Mouse (Mus musculus) myocyte (in vitro differentiated cells): ENCODE measurements around the gene Adipoq. TPM values are rescaled to one million over a fixed set of nuclear protein-coding genes. Genes with fewer than 3 reads are reported as not detected.

ENCODE experiments used
- H3K27me3 ChIP-seq: one replicate; pipeline ENCODE4 v1.6.1; 2011; ENCODE audit not compliant: control insufficient read depth, insufficient read depth, insufficient read length
- H3K36me3 ChIP-seq: one replicate; pipeline ENCODE4 v1.6.1; 2011; ENCODE audit not compliant: control insufficient read depth, insufficient read depth
- H3K4me2 ChIP-seq: one replicate; pipeline ENCODE4 v1.6.1; 2011; ENCODE audit warnings: low read depth, control low read depth
- H3K4me3 ChIP-seq: one replicate; pipeline ENCODE4 v1.5.1; 2011; ENCODE audit warnings: mild to moderate bottlenecking, control low read depth, moderate library complexity
- H3K79me2 ChIP-seq: one replicate; pipeline ENCODE4 v1.6.1; 2011; ENCODE audit not compliant: control insufficient read depth, insufficient read depth
- H3ac ChIP-seq: one replicate; pipeline ENCODE4 v1.6.1; 2011; ENCODE audit not compliant: control insufficient read depth, insufficient read length
- CEBPB ChIP-seq: IDR thresholded peaks from 2 replicates; pipeline ENCODE4 v1.6.1; 2011; ENCODE audit warnings: mild to moderate bottlenecking, moderate library complexity; ENCODE audit not compliant: poor library complexity, insufficient read depth, severe bottlenecking
- E2F4 ChIP-seq: IDR thresholded peaks from one replicate; pipeline ENCODE4 v1.6.1; 2011; ENCODE audit warnings: mild to moderate bottlenecking, control low read depth, moderate library complexity; ENCODE audit not compliant: insufficient read depth
- MAX ChIP-seq: IDR thresholded peaks from one replicate; pipeline ENCODE4 v1.6.1; 2011; ENCODE audit warnings: low read depth, mild to moderate bottlenecking, control low read depth
- MYOD1 ChIP-seq, 3 experiments: IDR thresholded peaks; one replicate each; pipeline ENCODE4 v1.6.1; 2011; ENCODE audit warnings: control low read depth in 2 of 3, low read depth in 2 of 3, mild to moderate bottlenecking in 2 of 3, moderate library complexity in 1 of 3; ENCODE audit not compliant: insufficient read length in 2 of 3, control insufficient read depth in 1 of 3
- MYOG ChIP-seq, 3 experiments: IDR thresholded peaks; one replicate each; pipeline ENCODE4 v1.6.1; 2011; ENCODE audit warnings: control low read depth in 2 of 3, low read depth in 2 of 3, mild to moderate bottlenecking in 2 of 3; ENCODE audit not compliant: insufficient read length in 2 of 3, control insufficient read depth in 1 of 3, insufficient read depth in 1 of 3
- POLR2A ChIP-seq: IDR thresholded peaks from one replicate; pipeline ENCODE4 v1.6.1; 2011; ENCODE audit warnings: low read depth, mild to moderate bottlenecking, control low read depth, moderate library complexity; ENCODE audit not compliant: insufficient read length
- POLR2AphosphoS2 ChIP-seq: IDR thresholded peaks from one replicate; pipeline ENCODE4 v1.6.1; 2011; ENCODE audit warnings: low read depth, control low read depth; ENCODE audit not compliant: insufficient read length
- REST ChIP-seq: IDR thresholded peaks from one replicate; pipeline ENCODE4 v1.6.1; 2011; ENCODE audit warnings: mild to moderate bottlenecking, control low read depth, moderate library complexity; ENCODE audit not compliant: insufficient read depth, insufficient read length
- SRF ChIP-seq: IDR thresholded peaks from one replicate; pipeline ENCODE4 v1.6.1; 2011; ENCODE audit warnings: low read depth; ENCODE audit not compliant: control insufficient read depth, insufficient read length
- TCF12 ChIP-seq: IDR thresholded peaks from one replicate; pipeline ENCODE4 v1.6.1; 2011; ENCODE audit warnings: mild to moderate bottlenecking, control low read depth; ENCODE audit not compliant: poor library complexity, insufficient read depth, severe bottlenecking
- TCF3 ChIP-seq: IDR thresholded peaks from one replicate; pipeline ENCODE4 v1.6.1; 2011; ENCODE audit warnings: low read depth, control low read depth; ENCODE audit not compliant: insufficient read length
- USF1 ChIP-seq: IDR thresholded peaks from one replicate; pipeline ENCODE4 v1.6.1; 2011; ENCODE audit warnings: low read depth, mild to moderate bottlenecking, control low read depth, moderate library complexity
- polyA plus RNA-seq: library from polyadenylated mRNA; unstranded; fragments of >200 nt; fragmentation: generic; extraction: Trizol; gene quantifications from one replicate; pipeline ENCODE4 v1.2.1, GENCODE M21; 2012; ENCODE audit warnings: missing spikeins

Gene Adipoq
- polyA plus RNA-seq, 1 experiment: not detected

GRCm38 (mm10) chr16:23132336-23132735, 14.0 kb upstream of the Adipoq start:
- Histone ChIP-seq H3K4me2 (no peak overlapping the region), H3K36me3 (no peaks in the 10 kb centered on the region), H3K4me3 (no peak overlapping the region), H3K27me3 (no peaks in the 10 kb centered on the region), H3K79me2 (peaks cover 2% of the 10 kb centered on the region), H3ac (no peak overlapping the region)
- TF ChIP-seq REST (no peak), E2F4 (no peak), TCF12 (no peak), MAX (no peak), POLR2A (no peak)

GRCm38 (mm10) chr16:23135421-23136149, 10.8 kb upstream of the Adipoq start:
- Histone ChIP-seq H3K4me3 (no peak overlapping the region), H3K27me3 (peaks cover 3% of the 10 kb centered on the region), H3K4me2 (peak overlapping the region; percentile 49), H3K36me3 (no peaks in the 10 kb centered on the region), H3K79me2 (no peaks in the 10 kb centered on the region), H3ac (no peak overlapping the region)
- no peak for TF ChIP-seq E2F4
- no peak for TF ChIP-seq REST
- TF ChIP-seq MYOG (IDR thresholded peaks at IDR 0.05; ENCODE audit: control insufficient read depth in 1 of 3, insufficient read depth in 1 of 3, insufficient read length in 2 of 3, low read depth in 2 of 3): no peak
- TF ChIP-seq CEBPB: no peak
- TF ChIP-seq POLR2A: no peak
- no peak for TF ChIP-seq MYOD1 (IDR thresholded peaks at IDR 0.05; ENCODE audit: control insufficient read depth in 1 of 3, insufficient read length in 2 of 3, low read depth in 2 of 3)
- no peak for TF ChIP-seq MAX
- no peak for TF ChIP-seq SRF
- no peak for TF ChIP-seq USF1
- no peak for TF ChIP-seq TCF3
- TF ChIP-seq POLR2AphosphoS2: no peak

GRCm38 (mm10) chr16:23136406-23136970, 9.8 kb upstream of the Adipoq start:
- TF ChIP-seq MAX (no peak), MYOD1 (IDR thresholded peaks at IDR 0.05; ENCODE audit: control insufficient read depth in 1 of 3, insufficient read length in 2 of 3, low read depth in 2 of 3) (no peak), TCF12 (no peak), CEBPB (0 out of 2 replicates have a peak, but pooled peaks have one; percentile 55)
- no peaks in the 10 kb centered on the region for H3K36me3 ChIP-seq
- H3K4me3 ChIP-seq: no peak overlapping the region
- H3K27me3 ChIP-seq: peaks cover 3% of the 10 kb centered on the region
- peak overlapping the region; percentile 57 for H3K4me2 ChIP-seq
- H3K79me2 ChIP-seq: no peaks in the 10 kb centered on the region
- no peak overlapping the region for H3ac ChIP-seq

GRCm38 (mm10) chr16:23140911-23141310, 5.4 kb upstream of the Adipoq start:
- H3ac ChIP-seq: no peak overlapping the region
- TF ChIP-seq MYOD1 (IDR thresholded peaks at IDR 0.05; ENCODE audit: control insufficient read depth in 1 of 3, insufficient read length in 2 of 3, low read depth in 2 of 3): no peak
- TF ChIP-seq MAX: no peak
- no peak for TF ChIP-seq USF1
- no peak for TF ChIP-seq CEBPB
- TF ChIP-seq E2F4: no peak
- no peak for TF ChIP-seq POLR2AphosphoS2
- TF ChIP-seq REST: no peak
- TF ChIP-seq TCF12: no peak
- TF ChIP-seq TCF3: no peak
- TF ChIP-seq SRF: no peak
- no peak for TF ChIP-seq POLR2A
- TF ChIP-seq MYOG (IDR thresholded peaks at IDR 0.05; ENCODE audit: control insufficient read depth in 1 of 3, insufficient read depth in 1 of 3, insufficient read length in 2 of 3, low read depth in 2 of 3): no peak
- H3K27me3 ChIP-seq: peaks cover 3% of the 10 kb centered on the region
- H3K4me2 ChIP-seq: no peak overlapping the region
- H3K79me2 ChIP-seq: no peaks in the 10 kb centered on the region
- H3K4me3 ChIP-seq: no peak overlapping the region
- no peaks in the 10 kb centered on the region for H3K36me3 ChIP-seq

- H3K4me2 ChIP-seq: no peak overlapping the region
- no peak overlapping the region for H3ac ChIP-seq
- TF ChIP-seq REST (no peak), CEBPB (peak; percentile 90)
- no peak overlapping the region for H3K4me3 ChIP-seq
- H3K79me2 ChIP-seq: no peaks in the 10 kb centered on the region
- H3K36me3 ChIP-seq: no peaks in the 10 kb centered on the region
- peaks cover 3% of the 10 kb centered on the region for H3K27me3 ChIP-seq
Measured at GRCm38 (mm10) chr16:23144326-23144725, 2.0 kb upstream of the Adipoq start.

GRCm38 (mm10) chr16:23145211-23145610, 1.1 kb upstream of the Adipoq start:
- no peaks in the 10 kb centered on the region for H3K27me3 ChIP-seq
- no peak for TF ChIP-seq CEBPB
- TF ChIP-seq USF1: no peak
- H3K79me2 ChIP-seq: no peaks in the 10 kb centered on the region
- no peak overlapping the region for H3K4me2 ChIP-seq
- H3K36me3 ChIP-seq: no peaks in the 10 kb centered on the region
- H3K4me3 ChIP-seq: no peak overlapping the region
- H3ac ChIP-seq: no peak overlapping the region
